Mouse (Mus musculus) B cell, adult (primary cell): ENCODE results near the gene Skint6. TPM values are rescaled to one million over a fixed set of nuclear protein-coding genes. Genes with fewer than 3 reads are reported as not detected.

Source experiments
- total RNA-seq: library from RNA; stranded (reverse); gene quantifications from 4 replicates; pipeline ENCODE4 v1.2.4, GENCODE M21; 2023; ENCODE audit not compliant: inconsistent age

Gene Skint6
- total RNA-seq: not detected in 4 replicates

DNA sequence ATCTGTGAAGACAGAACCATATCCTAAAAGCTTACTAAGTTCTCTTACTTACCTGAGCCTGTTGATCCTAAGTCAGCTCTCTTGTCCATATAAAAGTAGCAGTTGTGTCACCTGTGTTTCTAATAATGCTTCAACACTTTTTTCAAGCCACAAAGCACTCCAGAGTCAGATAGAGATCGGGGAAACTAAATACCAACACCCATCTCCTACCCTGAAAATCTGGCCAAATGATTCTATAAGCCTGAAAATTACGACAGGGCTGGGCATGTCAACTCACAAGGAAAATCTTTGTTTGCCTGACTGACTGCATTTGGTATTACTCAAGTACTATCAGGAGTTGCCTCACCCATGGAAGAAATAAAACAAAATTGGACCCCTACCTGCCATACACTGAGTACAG is at the start of gene Skint6:
Gene Skint6 (minus strand): TSS at position 101 of the 400 bp plus-strand sequence.

DNA sequence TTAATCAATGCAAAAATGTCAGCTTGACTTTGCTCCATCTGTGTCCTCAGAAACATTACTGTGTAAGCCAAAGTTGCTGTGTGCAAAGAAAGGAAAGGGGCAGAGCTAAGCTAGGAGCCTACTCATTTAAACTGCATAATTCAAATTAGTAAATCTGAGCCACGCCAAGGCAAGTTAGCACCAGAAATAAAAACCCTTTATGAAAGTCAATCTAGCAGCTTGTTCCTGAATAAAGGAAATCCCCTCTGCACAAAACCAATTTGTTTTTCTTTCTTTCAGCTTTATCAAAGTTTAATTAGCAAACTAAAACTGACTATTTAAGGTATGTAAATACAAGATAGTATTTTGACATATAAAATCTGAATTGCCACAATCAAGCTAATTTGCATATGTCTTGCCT is 512.0 kb downstream of the Skint6 start, which contains the start of gene Skint10:
Gene Skint10 (minus strand): TSS at position 101 of the 400 bp plus-strand sequence.

